20 mouse cellular contexts compared by ENCODE assay signal in the genomic region with DNA sequence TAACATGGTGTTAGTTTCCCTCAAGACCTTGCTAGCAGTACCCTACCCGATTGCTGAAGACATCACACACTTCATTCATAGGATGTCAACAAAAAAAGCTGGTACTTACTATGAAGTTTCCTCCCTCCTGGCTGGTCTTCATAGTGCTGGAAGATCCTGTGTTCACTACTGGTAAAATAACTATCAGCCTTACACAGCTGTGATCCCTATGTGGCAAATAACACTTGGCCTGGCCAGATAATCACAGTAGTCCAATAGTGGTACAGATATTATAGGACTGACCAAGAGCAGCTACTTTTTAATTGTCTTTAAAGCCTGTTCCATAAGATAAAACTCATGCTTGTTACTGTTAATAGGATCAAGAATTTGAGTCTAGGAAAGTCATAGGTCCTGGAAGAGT.
"Had no signal": no experiment of that assay in that cellular context is flagged by ENCODE, and none has a peak within 500 bp of the region (broad histone marks: within the 10 kb centered on the region; RNA-seq: fewer than 3 reads in every experiment).

No protein-coding gene starts in this region.

- H3K9me3 ChIP-seq: lung, embryonic 15.5 days; midbrain, embryonic 10.5 days; midbrain, embryonic 13.5 days; neural tube, embryonic 13.5 days had no signal

- DNase-seq: kidney, adult 18-20 months; kidney, adult 9 months; kidney, postnatal 36 days; layer of hippocampus, postnatal 36 days; lung, adult 18-20 months; lung, postnatal 10 days; lung, postnatal 36 days; thymus, adult 2 months; thymus, postnatal 14 days; thymus, postnatal 4 days had no signal

- H3K4me1 ChIP-seq: lung, embryonic 15.5 days; midbrain, embryonic 10.5 days; midbrain, embryonic 13.5 days; neural tube, embryonic 13.5 days had no signal

- ATAC-seq: intestine, embryonic 16.5 days; midbrain, embryonic 13.5 days; midbrain, embryonic 16.5 days had no signal

- H3K4me3 ChIP-seq: left cerebral cortex, adult 2 months; lung, embryonic 15.5 days; midbrain, embryonic 10.5 days; midbrain, embryonic 13.5 days; myocyte; neural tube, embryonic 13.5 days had no signal

- H3K27me3 ChIP-seq: lung, embryonic 15.5 days; midbrain, embryonic 13.5 days; neural tube, embryonic 13.5 days had no signal

- H3K36me3 ChIP-seq: lung, embryonic 15.5 days; midbrain, embryonic 10.5 days; midbrain, embryonic 13.5 days; neural tube, embryonic 13.5 days had no signal

- H3K27ac ChIP-seq: kidney, postnatal 0 days; left cerebral cortex, adult 2 months; lung, embryonic 15.5 days; midbrain, embryonic 10.5 days; midbrain, embryonic 13.5 days; neural tube, embryonic 13.5 days; stomach, postnatal 0 days had no signal

- H3K9ac ChIP-seq: lung, embryonic 15.5 days; midbrain, embryonic 13.5 days; neural tube, embryonic 13.5 days had no signal

- H3K4me2 ChIP-seq: lung, embryonic 15.5 days; midbrain, embryonic 13.5 days; neural tube, embryonic 13.5 days had no signal
